30 mouse cellular contexts compared by ENCODE assay signal in the genomic region with DNA sequence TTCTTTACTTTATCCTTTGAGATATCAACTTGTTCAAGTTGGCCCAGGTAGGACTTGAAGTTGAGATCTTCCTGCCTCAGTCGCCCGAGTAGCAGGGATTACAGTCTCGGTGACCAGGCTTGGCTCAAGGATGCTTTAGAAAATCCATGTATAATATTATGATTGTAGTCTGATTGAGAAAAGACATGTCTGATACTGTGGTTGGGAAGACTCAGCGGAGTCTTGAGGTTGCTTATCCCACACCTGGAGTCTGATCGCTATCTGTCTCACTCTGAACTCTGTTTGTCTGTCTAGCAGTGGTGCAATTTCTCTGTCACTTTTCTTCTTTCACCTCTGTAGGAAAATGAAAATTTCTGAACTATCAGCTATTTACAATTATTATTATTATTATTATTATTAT.
"Had no signal": no experiment of that assay in that cellular context is flagged by ENCODE, and none has a peak within 500 bp of the region (broad histone marks: within the 10 kb centered on the region; RNA-seq: fewer than 3 reads in every experiment).

No protein-coding gene starts in this region.

- H3K4me3 ChIP-seq: heart, adult 2 months; heart, embryonic 12.5 days; heart, embryonic 13.5 days; heart, embryonic 15.5 days; hindbrain, embryonic 10.5 days; hindbrain, embryonic 12.5 days; hindbrain, embryonic 13.5 days; hindbrain, embryonic 15.5 days; intestine, embryonic 15.5 days; kidney, embryonic 15.5 days; layer of hippocampus, adult 2 months had no signal

- H3K36me3 ChIP-seq: heart, embryonic 12.5 days; heart, embryonic 13.5 days; heart, embryonic 15.5 days; hindbrain, embryonic 10.5 days; hindbrain, embryonic 12.5 days; hindbrain, embryonic 13.5 days; hindbrain, embryonic 15.5 days; intestine, embryonic 15.5 days; kidney, embryonic 15.5 days had no signal

- H3K27me3 ChIP-seq: heart, embryonic 12.5 days; heart, embryonic 13.5 days; heart, embryonic 15.5 days; hindbrain, embryonic 12.5 days; hindbrain, embryonic 13.5 days; hindbrain, embryonic 15.5 days; intestine, embryonic 15.5 days; kidney, embryonic 15.5 days had no signal

- H3K27ac ChIP-seq: heart, adult 2 months; heart, embryonic 13.5 days; heart, embryonic 15.5 days; hindbrain, embryonic 10.5 days; hindbrain, embryonic 12.5 days; hindbrain, embryonic 13.5 days; hindbrain, embryonic 14.5 days; hindbrain, embryonic 15.5 days; hindbrain, postnatal 0 days; intestine, embryonic 15.5 days; kidney, embryonic 15.5 days; kidney, postnatal 0 days; layer of hippocampus, adult 2 months had no signal

- H3K4me1 ChIP-seq: heart, embryonic 12.5 days; hindbrain, embryonic 10.5 days; hindbrain, embryonic 12.5 days; hindbrain, embryonic 13.5 days; hindbrain, embryonic 15.5 days had no signal

- H3K9me3 ChIP-seq: hindbrain, embryonic 15.5 days; intestine, embryonic 15.5 days had no signal

- DNase-seq: heart, postnatal 10 days; heart, postnatal 14 days; heart, postnatal 36 days; heart, postnatal 4 days; kidney, adult 11 months; kidney, adult 18-20 months; kidney, adult 2 months; kidney, adult 8-10 months; kidney, adult 9 months; kidney, postnatal 10 days; kidney, postnatal 14 days; kidney, postnatal 25 days; kidney, postnatal 36 days; kidney, postnatal 4 days; layer of hippocampus, adult 9-11 months; layer of hippocampus, postnatal 36 days had no signal
